19 mouse cellular contexts compared by ENCODE assay signal in genomic region chr13:24879359-24880040, GRCm38 (mm10). TPM values are rescaled to one million over a fixed set of nuclear protein-coding genes. Genes with fewer than 3 reads are reported as not detected.
DNase-seq lines count a peak whose midpoint lies in the region; TF ChIP-seq lines count a peak whose summit lies in the region.
"Had no signal": no experiment of that assay in that cellular context is flagged by ENCODE, and none has a peak within 500 bp of the region (broad histone marks: within the 10 kb centered on the region; RNA-seq: fewer than 3 reads in every experiment).

No protein-coding gene starts in this region.

- H3K27me3 ChIP-seq in kidney, adult 2 months (replicated peaks; ENCODE audit: control insufficient read depth, insufficient read depth, low read length) = no peaks in the 10 kb centered on the region
- no peaks in the 10 kb centered on the region for H3K27me3 ChIP-seq in small intestine, adult 2 months (ENCODE audit: control insufficient read depth, insufficient read depth, low read length)
- no peaks in the 10 kb centered on the region for H3K27me3 ChIP-seq in midbrain, embryonic 10.5 days (ENCODE audit: low read depth, poor library complexity, severe bottlenecking)
- H3K27me3 ChIP-seq: embryonic facial prominence, embryonic 13.5 days; hindbrain, embryonic 15.5 days; midbrain, embryonic 13.5 days had no signal

- H3K4me3 ChIP-seq in kidney, adult 2 months (ENCODE audit: insufficient read depth, low read depth, low read length) = no peak overlapping the region
- H3K4me3 ChIP-seq in small intestine, adult 2 months (ENCODE audit: low read depth, low read length) = peak overlapping the region; percentile 33
- no peak overlapping the region for H3K4me3 ChIP-seq in midbrain, embryonic 10.5 days
- H3K4me3 ChIP-seq: embryonic facial prominence, embryonic 13.5 days; forebrain, embryonic 10.5 days; heart, adult 2 months; hindbrain, embryonic 15.5 days; midbrain, embryonic 13.5 days had no signal

- no peaks in the 10 kb centered on the region for H3K36me3 ChIP-seq in kidney, adult 2 months (ENCODE audit: control insufficient read depth, insufficient read depth, low read length)
- peaks cover 9% of the 10 kb centered on the region for H3K36me3 ChIP-seq in small intestine, adult 2 months (ENCODE audit: control insufficient read depth, insufficient read depth, low read length)
- no peaks in the 10 kb centered on the region for H3K36me3 ChIP-seq in midbrain, embryonic 10.5 days
- H3K36me3 ChIP-seq: embryonic facial prominence, embryonic 13.5 days; forebrain, embryonic 10.5 days had no signal

- intact Hi-C loops in heart, postnatal 25 days (cut with DNase I) = no loop called here

- peak overlapping the region; percentile 25 for H3K27ac ChIP-seq in kidney, adult 2 months (ENCODE audit: insufficient read depth, low read depth, low read length)
- peak overlapping the region; percentile 97 for H3K27ac ChIP-seq in small intestine, adult 2 months (ENCODE audit: insufficient read depth, low read depth, low read length)
- H3K27ac ChIP-seq in midbrain, embryonic 10.5 days (replicated peaks) = no peak overlapping the region
- H3K27ac ChIP-seq: embryonic facial prominence, embryonic 13.5 days; forebrain, embryonic 10.5 days; heart, adult 2 months; hindbrain, embryonic 15.5 days; midbrain, embryonic 13.5 days had no signal

- TF ChIP-seq POLR2A in kidney, adult 2 months (IDR thresholded peaks at IDR 0.05; ENCODE audit: low read depth, low read length) = no peak
- peak; percentile 65 for TF ChIP-seq POLR2A in small intestine, adult 2 months (IDR thresholded peaks at IDR 0.05; ENCODE audit: low read depth, low read length)

- no peaks in the 10 kb centered on the region for H3K9me3 ChIP-seq in midbrain, embryonic 10.5 days (replicated peaks)
- H3K9me3 ChIP-seq: embryonic facial prominence, embryonic 13.5 days; forebrain, embryonic 10.5 days; hindbrain, embryonic 15.5 days; midbrain, embryonic 13.5 days had no signal

- H3K4me1 ChIP-seq in kidney, adult 2 months (ENCODE audit: control insufficient read depth, insufficient read depth, low read length) = peaks cover 13% of the 10 kb centered on the region; the same call in 1 of the 2 replicates
- H3K4me1 ChIP-seq in small intestine, adult 2 months (ENCODE audit: control insufficient read depth, insufficient read depth, insufficient read length, low read length) = peaks cover 17% of the 10 kb centered on the region
- H3K4me1 ChIP-seq in midbrain, embryonic 10.5 days = no peaks in the 10 kb centered on the region
- H3K4me1 ChIP-seq: embryonic facial prominence, embryonic 13.5 days; forebrain, embryonic 10.5 days; hindbrain, embryonic 15.5 days; midbrain, embryonic 13.5 days had no signal

- peak; percentile 12 for DNase-seq in testis, postnatal 14 days (ENCODE audit: low spot score)
- DNase-seq in testis, postnatal 10 days (ENCODE audit: low spot score) = no peak
- DNase-seq in kidney, adult 2 months = peak; percentile 95
- DNase-seq in kidney, postnatal 25 days = peak; percentile 85 to 92
- DNase-seq in heart, postnatal 25 days (ENCODE audit: low spot score) = no peak
- DNase-seq in midbrain, embryonic 10.5 days (ENCODE audit: low spot score) = no peak
- no peak for DNase-seq in gastrocnemius, postnatal 25 days
- DNase-seq: adrenal gland, adult 8-10 months; cerebellum, adult 11-12 months; heart, adult 2 months; lung, postnatal 14 days; thymus, adult 18-20 months had no signal

- WGBS in kidney, adult 2 months = 42% methylated on average over 15 of the region's 15 CpGs
- WGBS in small intestine, adult 2 months = 30% methylated on average over 15 of the region's 15 CpGs
- WGBS in midbrain, embryonic 10.5 days = 91% methylated on average over 15 of the region's 15 CpGs

- 0 out of 2 replicates have a peak, but pooled peaks have one; percentile 0 for TF ChIP-seq CTCF in kidney, adult 2 months (conservative IDR thresholded peaks at IDR 0.05; ENCODE audit: insufficient read depth, insufficient read length, low read depth, low read length)
- TF ChIP-seq CTCF in small intestine, adult 2 months (IDR thresholded peaks at IDR 0.05; ENCODE audit: extremely low read depth, insufficient read length, insufficient replicate concordance, low read depth, low read length) = no peak

RNA-seq across cellular contexts. Expression of gene D130043K22Rik, which starts 34.6 kb away (rescaled TPM):
- polyA plus RNA-seq in kidney, adult 2 months (2012; rRNA removed) = 0.57 and 0.67 TPM in 2 replicates
- polyA plus RNA-seq in small intestine, adult 2 months (2012; rRNA removed) = 1.4 and 1.6 TPM in 2 replicates
- total RNA-seq in heart, postnatal 25 days (2021) = not detected
- polyA plus RNA-seq in midbrain, embryonic 10.5 days (2016; fragmentation: Nextera tagmentation; extraction: Ambion mirVana) = 0.48 and 0.92 TPM in 2 replicates
- not detected for total RNA-seq in gastrocnemius, postnatal 25 days (2021)
- total RNA-seq: common myeloid progenitor, adult 5-6 weeks had no signal
- polyA plus RNA-seq: heart, embryonic 16.5 days had no signal

RNA-seq across cellular contexts. Expression of gene Tdp2, which starts 48.0 kb away (rescaled TPM):
- polyA plus RNA-seq in kidney, adult 2 months (2012; rRNA removed) = 19.6 and 19.7 TPM in 2 replicates
- 18.1 and 27.5 TPM in 2 replicates for polyA plus RNA-seq in small intestine, adult 2 months (2012; rRNA removed)
- 10 to 100 TPM; 12.9 to 15.5 TPM for total RNA-seq in heart, postnatal 25 days (2021)
- 72.0 and 78.6 TPM in 2 replicates for polyA plus RNA-seq in midbrain, embryonic 10.5 days (2016; fragmentation: Nextera tagmentation; extraction: Ambion mirVana)
- total RNA-seq in gastrocnemius, postnatal 25 days (2021) = 1 to 10 TPM; 7.8 to 8.2 TPM

RNA-seq across cellular contexts. Expression of gene Acot13, which starts 48.2 kb away (rescaled TPM):
- 259 and 286 TPM in 2 replicates for polyA plus RNA-seq in kidney, adult 2 months (2012; rRNA removed)
- 22.8 and 31.3 TPM in 2 replicates for polyA plus RNA-seq in small intestine, adult 2 months (2012; rRNA removed)
- total RNA-seq in heart, postnatal 25 days (2021) = 100 to 1,000 TPM; 422 to 431 TPM
- 56.1 and 56.7 TPM in 2 replicates for polyA plus RNA-seq in midbrain, embryonic 10.5 days (2016; fragmentation: Nextera tagmentation; extraction: Ambion mirVana)
- total RNA-seq in gastrocnemius, postnatal 25 days (2021) = 100 to 1,000 TPM; 138 to 147 TPM

RNA-seq across cellular contexts. Expression of gene Aldh5a1, which starts 58.0 kb away (rescaled TPM):
- 16.5 and 17.6 TPM in 2 replicates for polyA plus RNA-seq in kidney, adult 2 months (2012; rRNA removed)
- 2.9 and 5.3 TPM in 2 replicates for polyA plus RNA-seq in small intestine, adult 2 months (2012; rRNA removed)
- total RNA-seq in heart, postnatal 25 days (2021) = 10 to 100 TPM; 24.4 to 25.6 TPM
- 7.1 and 8.2 TPM in 2 replicates for polyA plus RNA-seq in midbrain, embryonic 10.5 days (2016; fragmentation: Nextera tagmentation; extraction: Ambion mirVana)
- 1 to 10 TPM; 5.8 to 5.9 TPM for total RNA-seq in gastrocnemius, postnatal 25 days (2021)

Comparison
In these comparisons a context has a peak if more than half of its experiments do, and no peak if none do; other contexts are left out.
1. DNase-seq: peak in testis, postnatal 14 days (single experiment), kidney, adult 2 months (single experiment) and kidney, postnatal 25 days (2 of 2); none in testis, postnatal 10 days (single experiment), heart, postnatal 25 days (single experiment), midbrain, embryonic 10.5 days (single experiment) and gastrocnemius, postnatal 25 days (single experiment).